Mouse (Mus musculus) hindbrain, embryonic 15.5 days (tissue): ENCODE results near the gene Gm13103. TPM values are rescaled to one million over a fixed set of nuclear protein-coding genes. Genes with fewer than 3 reads are reported as not detected.
"Not testable (repeated sequence)": the region's sequence is repeated elsewhere in the genome, so short reads cannot be mapped to it uniquely, and the experiment has no call there.

Source experiments
- ATAC-seq: fragments of 200-750 bp; cut with Nextera tagmentation; 2 replicates; pipeline ENCODE4 v1.8.0; 2017; ENCODE audit warnings: low read depth, moderate number of reproducible peaks, moderate TSS enrichment; ENCODE audit not compliant: low FRiP score
- H3K27ac ChIP-seq: fragments of 300-500 bp; sonication (generic); replicated peaks from 2 replicates; pipeline ENCODE4 v1.5.1; 2015; ENCODE audit warnings: mild to moderate bottlenecking, inconsistent platforms
- H3K27me3 ChIP-seq: fragments of 300-500 bp; sonication (generic); 2 replicates; pipeline ENCODE4 v1.6.1; 2015; ENCODE audit warnings: control low read depth, inconsistent platforms
- H3K36me3 ChIP-seq: fragments of 300-500 bp; sonication (generic); 2 replicates; pipeline ENCODE4 v1.6.1; 2015; ENCODE audit warnings: control low read depth, inconsistent platforms
- H3K4me1 ChIP-seq: fragments of 300-500 bp; sonication (generic); replicated peaks from 2 replicates; pipeline ENCODE4 v1.6.1; 2015; ENCODE audit warnings: control low read depth, inconsistent platforms
- H3K4me2 ChIP-seq: fragments of 300-500 bp; sonication (generic); 2 replicates; pipeline ENCODE4 v1.6.1; 2015; ENCODE audit warnings: moderate library complexity, mild to moderate bottlenecking, inconsistent platforms
- H3K4me3 ChIP-seq: fragments of 300-500 bp; sonication (generic); 2 replicates; pipeline ENCODE4 v1.5.1; 2015; ENCODE audit warnings: mild to moderate bottlenecking, inconsistent platforms
- H3K9ac ChIP-seq: fragments of 300-500 bp; sonication (generic); 2 replicates; pipeline ENCODE4 v1.6.1; 2015; ENCODE audit warnings: inconsistent platforms
- H3K9me3 ChIP-seq: fragments of 300-500 bp; sonication (generic); 2 replicates; pipeline ENCODE4 v1.6.1; 2016; ENCODE audit warnings: control low read depth, inconsistent platforms
- WGBS: fragments of 180-500 bp; shearing (Covaris S2); methylation state at CpG from one replicate; pipeline ENCODE4 v1.1.7; 2015; 5-methylcytosine and 5-hydroxymethylcytosine counted together
- polyA plus RNA-seq: library from polyadenylated mRNA; unstranded; fragments of >200 nt; fragmentation: Nextera tagmentation; extraction: Ambion mirVana; gene quantifications from 2 replicates; pipeline ENCODE4 v1.2.1, GENCODE M21; 2015

Gene Gm13103
- not detected in 2 replicates for polyA plus RNA-seq

GRCm38 (mm10) chr4:143846197-143846596 lies at the start of gene Gm13103:
Gene Gm13103, plus strand, starts transcription at chr4:143846497.
- not testable (repeated sequence) for H3K9ac ChIP-seq, H3K27ac ChIP-seq, H3K27me3 ChIP-seq, H3K36me3 ChIP-seq, ATAC-seq, H3K4me3 ChIP-seq, H3K4me2 ChIP-seq, H3K4me1 ChIP-seq
- peaks cover 19% of the 10 kb centered on the region for H3K9me3 ChIP-seq

GRCm38 (mm10) chr4:143815993-143816392 lies 30.3 kb upstream of the Gm13103 start, which contains the start of gene Gm13084:
Gene Gm13084, minus strand, starts transcription at chr4:143816093.
- Histone ChIP-seq H3K9me3 (peaks cover 14% of the 10 kb centered on the region; the same call in 1 of the 2 replicates), H3K4me1 (no peaks in the 10 kb centered on the region), H3K27ac (no peak within 1 kb of the TSS), H3K4me3 (no peak within 1 kb of the TSS), H3K4me2 (no peak within 1 kb of the TSS), H3K9ac (no peak within 1 kb of the TSS), H3K36me3 (no peaks in the 10 kb centered on the region), H3K27me3 (no peaks in the 10 kb centered on the region)
- 84% methylated on average over 2 of the region's 2 CpGs for WGBS
- ATAC-seq: no peak

- H3K27me3 ChIP-seq, H3K4me1 ChIP-seq, H3K36me3 ChIP-seq, H3K27ac ChIP-seq, ATAC-seq, H3K9ac ChIP-seq, H3K4me2 ChIP-seq, H3K4me3 ChIP-seq: not testable (repeated sequence)
- peaks cover 18% of the 10 kb centered on the region for H3K9me3 ChIP-seq
- WGBS: 90% methylated on average over 1 of the region's 1 CpGs
These were observed 36.1 kb downstream of the Gm13103 start for GRCm38 (mm10) chr4:143882371-143882770.

- WGBS: 87% methylated on average over 3 of the region's 3 CpGs
- not testable (repeated sequence) for ATAC-seq
These were observed 48.1 kb downstream of the Gm13103 start for GRCm38 (mm10) chr4:143894406-143894805.

GRCm38 (mm10) chr4:143900280-143900679 lies 54.0 kb downstream of the Gm13103 start, which contains the start of gene Pramef6:
Gene Pramef6, minus strand, starts transcription at chr4:143900380.
- not testable (repeated sequence) for H3K4me3 ChIP-seq, H3K9me3 ChIP-seq, H3K27me3 ChIP-seq, H3K4me2 ChIP-seq, H3K4me1 ChIP-seq, H3K9ac ChIP-seq, H3K27ac ChIP-seq, ATAC-seq, H3K36me3 ChIP-seq
- WGBS: 98% methylated on average over 1 of the region's 1 CpGs

More at GRCm38 (mm10) chr4:143894406-143894805, 48.1 kb downstream of the Gm13103 start:
- peaks cover 29% of the 10 kb centered on the region for H3K9me3 ChIP-seq
- not testable (repeated sequence) for H3K4me1 ChIP-seq, H3K4me3 ChIP-seq, H3K36me3 ChIP-seq, H3K4me2 ChIP-seq, H3K27ac ChIP-seq, H3K27me3 ChIP-seq, H3K9ac ChIP-seq

Other genes with a start within 250 kb of the Gm13103 start
- gene Gm13083, start 231.5 kb upstream of the Gm13103 start, polyA plus RNA-seq: not detected in 2 replicates
- not detected in 2 replicates for gene Gm13088, start 189.3 kb upstream of the Gm13103 start, polyA plus RNA-seq
- gene Gm13089, start 143.8 kb upstream of the Gm13103 start, polyA plus RNA-seq: not detected in 2 replicates
- not detected in 2 replicates for gene Gm13078, start 127.0 kb upstream of the Gm13103 start, polyA plus RNA-seq
- gene Gm13023, start 57.1 kb upstream of the Gm13103 start, polyA plus RNA-seq: not detected in 2 replicates
- gene Gm13084, start 30.4 kb upstream of the Gm13103 start, polyA plus RNA-seq: not detected in 2 replicates
- not detected in 2 replicates for gene Pramef6, start 53.9 kb downstream of the Gm13103 start, polyA plus RNA-seq
- gene Pramef25, start 104.5 kb downstream of the Gm13103 start, polyA plus RNA-seq: not detected in 2 replicates
- not detected in 2 replicates for gene Gm13101, start 120.5 kb downstream of the Gm13103 start, polyA plus RNA-seq
- not detected in 2 replicates for gene Pramef17, start 147.9 kb downstream of the Gm13103 start, polyA plus RNA-seq
- gene Pramel4, start 212.6 kb downstream of the Gm13103 start, polyA plus RNA-seq: not detected in 2 replicates